Mouse (Mus musculus) testis, postnatal 14 days (tissue): Measurements from ENCODE around the gene Clip3.

ENCODE experiments used
- DNase-seq: peaks from one replicate; pipeline ENCODE4 v3.0.0; 2021; ENCODE audit warnings: low spot score

The Clip3 gene

GRCm38 (mm10) chr7:30295103-30295502, 3.6 kb downstream of the Clip3 start:
- peak; percentile 82 for DNase-seq

- no peak for DNase-seq
Observed at GRCm38 (mm10) chr7:30296816-30297215, 5.3 kb downstream of the Clip3 start.

GRCm38 (mm10) chr7:30297266-30297665, 5.7 kb downstream of the Clip3 start:
- no peak for DNase-seq

GRCm38 (mm10) chr7:30300914-30301313, 9.4 kb downstream of the Clip3 start:
- DNase-seq: no peak

GRCm38 (mm10) chr7:30306083-30306779, 14.7 kb downstream of the Clip3 start:
- no peak for DNase-seq

- DNase-seq: peak; percentile 92
Observed at GRCm38 (mm10) chr7:30308076-30309005, 16.8 kb downstream of the Clip3 start, which contains the start of gene Alkbh6. TSS of gene Alkbh6 (plus strand) at chr7:30308717.

- DNase-seq: no peak
Observed at GRCm38 (mm10) chr7:30309395-30310129, 18.0 kb downstream of the Clip3 start.

GRCm38 (mm10) chr7:30310136-30310535, 18.6 kb downstream of the Clip3 start:
- no peak for DNase-seq

- no peak for DNase-seq
Observed at GRCm38 (mm10) chr7:30313666-30314320, 22.3 kb downstream of the Clip3 start.

GRCm38 (mm10) chr7:30314721-30315155, 23.2 kb downstream of the Clip3 start, which contains the start of gene Syne4:
TSS of gene Syne4 (plus strand) at chr7:30314807.
- DNase-seq: no peak

GRCm38 (mm10) chr7:30315559-30316529, 24.3 kb downstream of the Clip3 start:
- no peak for DNase-seq

- no peak for DNase-seq
Observed at GRCm38 (mm10) chr7:30318142-30318541, 26.6 kb downstream of the Clip3 start.

GRCm38 (mm10) chr7:30320946-30321345, 29.4 kb downstream of the Clip3 start:
- DNase-seq: no peak

GRCm38 (mm10) chr7:30321539-30322284, 30.2 kb downstream of the Clip3 start, which contains the start of gene E130208F15Rik:
TSS of gene E130208F15Rik (plus strand) at chr7:30321740.
- DNase-seq: peak; percentile 73

- peak; percentile 99 for DNase-seq
Observed at GRCm38 (mm10) chr7:30322285-30322667, 30.7 kb downstream of the Clip3 start.

- no peak for DNase-seq
Observed at GRCm38 (mm10) chr7:30322865-30323264, 31.3 kb downstream of the Clip3 start.

GRCm38 (mm10) chr7:30323795-30324194, 32.3 kb downstream of the Clip3 start, which contains the start of gene Sdhaf1:
TSS of gene Sdhaf1 (minus strand) at chr7:30323895.
- DNase-seq: no peak

GRCm38 (mm10) chr7:30324300-30324944, 32.9 kb downstream of the Clip3 start:
- DNase-seq: no peak

GRCm38 (mm10) chr7:30325364-30325763, 33.8 kb downstream of the Clip3 start:
- DNase-seq: no peak
